Mouse (Mus musculus) gastrocnemius, adult 18-20 months (tissue): ENCODE measurements at regions not wholly inside any gene's neighbourhood (a gene's known extent, or its start where the extent isn't known, plus 50 kb on each side); places are given as distances from the start of the nearest gene placed in this dataset.
A peak's percentile ranks its signal among the peaks of the same experiment; 100 is the strongest.

Experiments used
- DNase-seq: peaks from one replicate; pipeline ENCODE4 v3.0.0; 2021; ENCODE audit warnings: low spot score

- no peak for DNase-seq
These were observed 174.8 kb upstream of the Nr4a3 start for GRCm38 (mm10) chr4:47870010-47870637.

- no peak for DNase-seq
These were observed 174.3 kb upstream of the Nr4a3 start for GRCm38 (mm10) chr4:47870638-47871019.

- DNase-seq: no peak
These were observed 163.4 kb upstream of the Nr4a3 start for GRCm38 (mm10) chr4:47881560-47881959.

- no peak for DNase-seq
These were observed 162.9 kb upstream of the Nr4a3 start for GRCm38 (mm10) chr4:47882076-47882475.

GRCm38 (mm10) chr4:47899579-47899978 lies 145.4 kb upstream of the Nr4a3 start:
- DNase-seq: no peak

- DNase-seq: no peak
These were observed 142.2 kb upstream of the Nr4a3 start for GRCm38 (mm10) chr4:47902749-47903148.

GRCm38 (mm10) chr4:47912259-47912658 lies 132.7 kb upstream of the Nr4a3 start:
- no peak for DNase-seq

GRCm38 (mm10) chr4:47919576-47919975 lies 125.4 kb upstream of the Nr4a3 start:
- no peak for DNase-seq

- DNase-seq: no peak
These were observed 113.5 kb upstream of the Nr4a3 start for GRCm38 (mm10) chr4:47931464-47931863.

GRCm38 (mm10) chr4:47933526-47933925 lies 111.4 kb upstream of the Nr4a3 start:
- no peak for DNase-seq

- no peak for DNase-seq
These were observed 109.4 kb upstream of the Nr4a3 start for GRCm38 (mm10) chr4:47935547-47935946.

GRCm38 (mm10) chr4:47936470-47937125 lies 108.4 kb upstream of the Nr4a3 start:
- DNase-seq: no peak

GRCm38 (mm10) chr4:47947869-47948573 lies 96.9 kb upstream of the Nr4a3 start:
- DNase-seq: peak; percentile 39

GRCm38 (mm10) chr4:47948789-47949188 lies 96.2 kb upstream of the Nr4a3 start:
- no peak for DNase-seq

- no peak for DNase-seq
These were observed 90.2 kb upstream of the Nr4a3 start for GRCm38 (mm10) chr4:47954576-47955305.

- no peak for DNase-seq
These were observed 80.3 kb upstream of the Nr4a3 start for GRCm38 (mm10) chr4:47964630-47965029.

GRCm38 (mm10) chr4:47971861-47972260 lies 73.1 kb upstream of the Nr4a3 start:
- DNase-seq: no peak

- DNase-seq: peak; percentile 5
These were observed 65.2 kb upstream of the Nr4a3 start for GRCm38 (mm10) chr4:47979579-47980313.
